Mouse (Mus musculus): Measurements from ENCODE around the gene Kif9. TPM values are rescaled to one million over a fixed set of nuclear protein-coding genes. Genes with fewer than 3 reads are reported as not detected.

Kif9 gene
- polyA plus RNA-seq (2012; rRNA removed) = 3.6 and 4.3 TPM in 2 replicates

GRCm38 (mm10) chr9:110476124-110477091, at the start of gene Kif9, which contains the start of gene Klhl18:
TSS of gene Kif9 (plus strand) at chr9:110476958.
TSS of gene Klhl18 (minus strand) at chr9:110476694.

GRCm38 (mm10) chr9:110532538-110533291, 56.0 kb downstream of the Kif9 start, which contains the start of gene Setd2:
TSS of gene Setd2 (plus strand) at chr9:110532597.

Other genes starting within 250 kb of the Kif9 start
- gene Cspg5, start 233.2 kb upstream of the Kif9 start, polyA plus RNA-seq (2012; rRNA removed) = 267 and 276 TPM in 2 replicates
- gene Elp6, start 171.8 kb upstream of the Kif9 start, polyA plus RNA-seq (2012; rRNA removed) = 41.7 and 43.5 TPM in 2 replicates
- gene Scap, start 143.7 kb upstream of the Kif9 start, polyA plus RNA-seq (2012; rRNA removed) = 26.9 and 35.5 TPM in 2 replicates
- 35.1 and 41.8 TPM in 2 replicates for gene Ptpn23, start 68.7 kb upstream of the Kif9 start, polyA plus RNA-seq (2012; rRNA removed)
- 0.21 and 1.4 TPM in 2 replicates for gene Ngp, start 57.2 kb upstream of the Kif9 start, polyA plus RNA-seq (2012; rRNA removed)
- gene Klhl18, start 264 bp upstream of the Kif9 start, polyA plus RNA-seq (2012; rRNA removed) = 48.6 and 48.9 TPM in 2 replicates
- gene Setd2, start 55.6 kb downstream of the Kif9 start, polyA plus RNA-seq (2012; rRNA removed) = 77.3 and 80.6 TPM in 2 replicates
- 24.7 and 27.6 TPM in 2 replicates for gene Nradd, start 147.5 kb downstream of the Kif9 start, polyA plus RNA-seq (2012; rRNA removed)
- gene Nbeal2, start 177.2 kb downstream of the Kif9 start, polyA plus RNA-seq (2012; rRNA removed) = 16.4 and 16.6 TPM in 2 replicates
- 82.1 and 85.3 TPM in 2 replicates for gene Ccdc12, start 179.5 kb downstream of the Kif9 start, polyA plus RNA-seq (2012; rRNA removed)